Mouse (Mus musculus): ENCODE measurements at regions not wholly inside any gene's neighbourhood (a gene's known extent, or its start where the extent isn't known, plus 50 kb on each side); places are given as distances from the start of the nearest gene placed in this dataset.
"Not testable (repeated sequence)": the region's sequence is repeated elsewhere in the genome, so short reads cannot be mapped to it uniquely, and the experiment has no call there.

DNA sequence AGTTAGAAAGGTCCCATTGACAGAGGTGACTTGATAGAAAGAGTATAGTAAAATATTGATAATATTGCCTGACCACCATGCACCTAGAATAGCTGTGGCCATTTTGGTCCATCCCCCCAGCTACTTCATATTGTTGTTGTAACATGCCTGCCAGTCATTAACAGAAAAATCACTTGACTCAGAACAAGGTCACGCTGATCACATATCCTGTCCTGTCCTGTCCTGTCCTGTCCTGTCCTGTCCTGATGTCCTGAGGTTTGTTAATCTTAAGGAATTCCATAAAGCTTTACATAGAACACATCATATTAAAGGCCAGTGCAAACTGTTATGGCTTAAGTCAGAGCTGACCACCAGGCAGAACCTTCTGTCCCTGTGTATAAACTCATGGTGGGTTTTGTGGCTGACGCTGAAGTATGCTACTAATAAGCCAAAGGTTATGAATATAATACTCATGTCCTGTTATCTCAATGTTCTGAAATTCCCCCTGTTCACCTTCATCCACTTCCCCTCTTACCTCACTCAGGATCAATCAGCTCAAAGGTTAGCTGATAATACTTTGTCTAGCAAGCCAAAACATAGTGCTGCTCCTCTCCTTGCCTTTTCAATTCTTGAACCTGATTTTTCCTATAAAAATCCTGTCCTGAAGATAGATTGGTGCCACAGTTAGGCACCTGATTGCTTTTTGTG, 173.7 kb downstream of the Alg10b start:
- H3K36me3 ChIP-seq = no peaks in the 10 kb centered on the region
- no peak for ATAC-seq (ENCODE audit: insufficient number of reproducible peaks, insufficient read depth, low FRiP score, low TSS enrichment, low read depth)
- H3K4me3 ChIP-seq (replicated peaks) = no peak overlapping the region
- no peak overlapping the region for H3K9ac ChIP-seq (replicated peaks)
- no peak overlapping the region for H3K27ac ChIP-seq
- H3K4me1 ChIP-seq (replicated peaks) = peaks cover 4% of the 10 kb centered on the region; the same call in 1 of the 2 replicates
- WGBS = 90% methylated on average over 2 of the region's 2 CpGs
- no peak overlapping the region for H3K4me2 ChIP-seq
- no peaks in the 10 kb centered on the region for H3K27me3 ChIP-seq
- H3K9me3 ChIP-seq = no peaks in the 10 kb centered on the region

DNA sequence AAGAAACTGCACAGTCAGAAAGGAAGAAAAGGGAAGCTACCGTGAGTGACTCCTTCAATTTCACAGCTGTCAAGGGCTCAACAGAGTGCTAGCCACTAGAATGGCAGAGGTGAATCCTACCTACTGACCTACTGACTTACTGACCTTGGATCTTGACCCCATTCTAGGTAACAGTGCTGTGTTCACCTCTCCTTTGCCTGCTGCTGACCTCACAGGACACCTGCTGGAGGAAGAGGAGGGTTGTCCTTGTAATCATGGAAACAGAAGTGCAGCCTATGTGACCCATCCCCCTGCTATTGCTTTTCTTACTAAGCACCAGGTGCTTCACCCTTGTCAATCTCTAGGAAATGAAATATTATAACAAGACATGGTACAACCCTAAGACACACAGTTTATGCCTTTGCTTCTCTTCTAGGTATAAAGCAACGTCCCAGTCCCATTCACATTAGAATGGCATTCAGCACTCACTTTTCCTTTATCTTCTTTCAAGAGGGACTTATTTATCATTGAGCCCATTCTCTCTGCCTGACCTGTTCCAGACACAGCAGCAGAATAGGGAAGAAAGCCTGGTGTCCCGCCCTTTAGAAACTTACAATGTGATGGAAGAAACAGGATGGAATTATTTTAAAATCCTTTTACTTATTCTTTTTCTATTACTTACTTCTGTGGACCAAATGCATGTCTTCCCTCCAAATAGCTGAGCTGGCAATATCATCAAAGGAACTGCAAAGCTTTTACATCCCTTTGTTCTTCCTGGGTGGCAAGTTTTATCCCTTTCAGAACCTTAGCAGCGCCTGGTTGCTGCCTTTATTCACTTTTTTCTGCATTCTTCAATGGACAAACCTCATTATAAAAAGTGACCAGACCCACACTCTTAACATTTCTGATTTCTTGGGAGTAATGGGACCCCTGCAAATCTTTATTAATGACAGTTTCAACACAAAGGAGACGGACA, 176.5 kb downstream of the Alg10b start:
- H3K27ac ChIP-seq = no peak overlapping the region
- H3K4me1 ChIP-seq (replicated peaks) = peaks cover 4% of the 10 kb centered on the region; the same call in 1 of the 2 replicates
- no peaks in the 10 kb centered on the region for H3K36me3 ChIP-seq
- no peaks in the 10 kb centered on the region for H3K9me3 ChIP-seq
- H3K4me3 ChIP-seq (replicated peaks) = no peak overlapping the region
- 34% methylated on average over 5 of the region's 5 CpGs for WGBS
- H3K9ac ChIP-seq (replicated peaks) = no peak overlapping the region
- ATAC-seq (ENCODE audit: insufficient number of reproducible peaks, insufficient read depth, low FRiP score, low TSS enrichment, low read depth) = no peak
- H3K27me3 ChIP-seq = no peaks in the 10 kb centered on the region
- H3K4me2 ChIP-seq = no peak overlapping the region

GRCm38 (mm10) chr15:90420776-90421175, 196.7 kb downstream of the Alg10b start:
- 96% methylated on average over 2 of the region's 2 CpGs for WGBS
- no peak overlapping the region for H3K4me2 ChIP-seq

DNA sequence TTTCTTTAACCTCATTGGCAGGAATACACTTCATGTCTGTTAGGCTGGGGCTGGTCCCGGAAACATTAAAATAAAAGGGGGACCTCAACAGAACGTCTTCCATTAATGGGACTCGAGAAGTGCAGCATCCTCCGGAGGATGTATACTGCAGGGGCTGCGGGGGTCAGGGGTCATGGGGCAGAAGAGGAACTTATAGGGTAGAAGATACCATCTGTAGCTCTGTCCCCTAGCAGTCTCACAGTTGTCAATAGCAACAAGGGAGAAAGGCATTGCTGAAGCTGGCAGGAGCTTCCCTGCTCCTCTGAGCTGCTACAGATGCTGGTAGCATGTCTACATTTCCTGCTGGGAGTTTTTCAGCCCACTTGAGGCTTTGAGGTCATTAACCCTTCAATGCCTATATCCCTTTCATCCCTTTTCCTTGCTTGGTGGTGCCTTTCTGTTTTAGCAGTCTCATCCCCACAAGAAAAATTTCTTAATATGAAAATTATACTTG, 198.1 kb downstream of the Alg10b start:
- H3K9ac ChIP-seq (replicated peaks) = no peak overlapping the region
- no peaks in the 10 kb centered on the region for H3K4me1 ChIP-seq (replicated peaks)
- no peak overlapping the region for H3K4me3 ChIP-seq (replicated peaks)
- no peak for ATAC-seq (ENCODE audit: insufficient number of reproducible peaks, insufficient read depth, low FRiP score, low TSS enrichment, low read depth)
- 37% methylated on average over 5 of the region's 5 CpGs for WGBS
- H3K9me3 ChIP-seq = no peaks in the 10 kb centered on the region
- no peak overlapping the region for H3K4me2 ChIP-seq
- no peaks in the 10 kb centered on the region for H3K27me3 ChIP-seq
- H3K27ac ChIP-seq = no peak overlapping the region
- no peaks in the 10 kb centered on the region for H3K36me3 ChIP-seq

More at GRCm38 (mm10) chr15:90420776-90421175, 196.7 kb downstream of the Alg10b start:
- no peaks in the 10 kb centered on the region for H3K36me3 ChIP-seq
- H3K9me3 ChIP-seq = no peaks in the 10 kb centered on the region
- H3K4me3 ChIP-seq (replicated peaks) = no peak overlapping the region
- H3K4me1 ChIP-seq (replicated peaks) = no peaks in the 10 kb centered on the region
- ATAC-seq (ENCODE audit: insufficient number of reproducible peaks, insufficient read depth, low FRiP score, low TSS enrichment, low read depth) = no peak
- H3K27ac ChIP-seq = no peak overlapping the region
- H3K27me3 ChIP-seq = no peaks in the 10 kb centered on the region
- no peak overlapping the region for H3K9ac ChIP-seq (replicated peaks)

- H3K27ac ChIP-seq; H3K4me3 ChIP-seq (replicated peaks); H3K4me2 ChIP-seq; H3K9ac ChIP-seq (replicated peaks); H3K4me1 ChIP-seq (replicated peaks); H3K36me3 ChIP-seq; ATAC-seq (ENCODE audit: insufficient number of reproducible peaks, insufficient read depth, low FRiP score, low TSS enrichment, low read depth); H3K9me3 ChIP-seq; H3K27me3 ChIP-seq: not testable (repeated sequence)
- WGBS = 91% methylated on average over 3 of the region's 3 CpGs
Measured at GRCm38 (mm10) chr15:90431048-90431447, 206.9 kb downstream of the Alg10b start.

DNA sequence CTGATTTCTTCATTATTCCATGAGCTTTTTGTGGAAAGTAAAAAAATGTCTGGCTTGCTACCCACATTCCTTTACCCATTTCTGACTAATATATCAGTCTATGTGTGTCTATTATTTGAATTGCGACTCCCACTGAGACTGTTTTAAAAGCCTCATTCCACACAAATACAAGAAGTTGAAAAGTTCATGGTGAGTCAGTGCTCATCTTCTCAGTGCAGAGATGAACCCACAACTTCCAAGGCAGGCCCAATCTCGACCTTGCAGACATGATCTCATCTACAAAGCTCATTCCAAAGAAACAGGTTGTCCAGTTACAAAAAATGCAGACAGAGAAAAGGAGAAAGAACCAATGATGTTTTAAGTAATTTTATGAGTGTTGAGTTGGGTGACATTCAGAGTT, 208.0 kb downstream of the Alg10b start:
- no peak for ATAC-seq (ENCODE audit: insufficient number of reproducible peaks, insufficient read depth, low FRiP score, low TSS enrichment, low read depth)
- Histone ChIP-seq H3K4me1 (replicated peaks) (no peaks in the 10 kb centered on the region; the same call in 1 of the 2 replicates), H3K27ac (no peak overlapping the region), H3K4me3 (replicated peaks) (no peak overlapping the region), H3K9me3 (no peaks in the 10 kb centered on the region), H3K27me3 (no peaks in the 10 kb centered on the region), H3K4me2 (no peak overlapping the region), H3K36me3 (no peaks in the 10 kb centered on the region), H3K9ac (replicated peaks) (no peak overlapping the region)
- WGBS = 70% methylated on average over 2 of the region's 2 CpGs

GRCm38 (mm10) chr15:90435286-90435685, 211.2 kb downstream of the Alg10b start:
- Histone ChIP-seq H3K4me2 (no peak overlapping the region), H3K4me1 (replicated peaks) (no peaks in the 10 kb centered on the region; the same call in 1 of the 2 replicates), H3K27me3 (no peaks in the 10 kb centered on the region), H3K36me3 (no peaks in the 10 kb centered on the region), H3K9ac (replicated peaks) (no peak overlapping the region), H3K9me3 (no peaks in the 10 kb centered on the region), H3K27ac (no peak overlapping the region), H3K4me3 (replicated peaks) (no peak overlapping the region)
- no peak for ATAC-seq (ENCODE audit: insufficient number of reproducible peaks, insufficient read depth, low FRiP score, low TSS enrichment, low read depth)
- WGBS = 74% methylated on average over 5 of the region's 5 CpGs

Measured in limb, embryonic 12.5 days (tissue).